Mouse (Mus musculus): ENCODE results near the gene Lamb1.

DNA sequence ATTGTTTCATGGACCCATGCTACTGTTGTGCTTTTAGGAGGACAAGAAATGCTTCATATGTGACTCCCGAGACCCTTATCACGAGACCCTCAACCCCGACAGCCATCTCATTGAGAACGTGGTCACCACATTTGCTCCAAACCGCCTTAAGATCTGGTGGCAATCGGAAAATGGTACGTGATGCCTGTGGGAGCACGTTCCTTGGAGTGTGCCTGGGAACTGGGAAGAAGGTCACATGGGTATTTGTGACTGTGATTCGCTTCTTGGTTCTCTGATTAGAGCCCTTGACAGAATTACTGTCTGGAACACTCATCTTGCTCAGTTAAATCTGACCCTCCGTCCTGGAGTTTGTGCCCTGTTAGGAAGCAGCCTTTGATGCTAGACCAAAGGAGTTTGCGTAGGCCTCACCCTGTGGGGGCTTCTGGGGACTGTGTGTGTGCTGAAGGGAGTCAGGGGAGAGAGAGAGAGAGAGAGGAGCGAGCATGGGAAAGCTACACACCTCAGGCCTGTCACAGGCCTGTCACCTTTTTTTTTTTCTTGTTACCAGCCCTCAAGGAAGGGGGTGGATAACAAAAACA, 4.1 kb downstream of the Lamb1 start:
- TF ChIP-seq ZC3H11A (IDR thresholded peaks at IDR 0.05; ENCODE audit: borderline replicate concordance, low read depth, low read length), result no peak
- TF ChIP-seq CHD2 (IDR thresholded peaks at IDR 0.05; ENCODE audit: low read depth, low read length), result no peak

All from ES-E14 (cell line).